Mouse (Mus musculus): ENCODE results near the gene Cep97.

GRCm38 (mm10) chr16:55898385-55899002, 36.2 kb downstream of the Cep97 start:
- TF ChIP-seq POLR2A (IDR thresholded peaks at IDR 0.05; ENCODE audit: borderline replicate concordance, extremely low read depth, insufficient read depth, insufficient read length, poor library complexity, severe bottlenecking) (no peak), CTCF (IDR thresholded peaks at IDR 0.05; ENCODE audit: borderline replicate concordance, extremely low read depth, insufficient read depth, insufficient read length) (no peak)

All from brain, embryonic 14.5 days (tissue).